Mouse (Mus musculus): ENCODE measurements around the gene Ddc. TPM values are rescaled to one million over a fixed set of nuclear protein-coding genes. Genes with fewer than 3 reads are reported as not detected.

Ddc gene
- 0.19 and 0.42 TPM in 2 replicates for polyA plus RNA-seq (2012; rRNA removed; ENCODE audit: low replicate concordance)

GRCm38 (mm10) chr11:11897645-11898357, at the start of gene Ddc:
TSS of gene Ddc (minus strand) at chr11:11898144.

GRCm38 (mm10) chr11:11808820-11809403, 89.0 kb downstream of the Ddc start, which contains the start of gene Fignl1:
TSS of gene Fignl1 (minus strand) at chr11:11808962.

Other genes with a start within 250 kb of the Ddc start
- gene Ikzf1, start 213.1 kb downstream of the Ddc start, polyA plus RNA-seq (2012; rRNA removed; ENCODE audit: low replicate concordance): 12.8 and 13.0 TPM in 2 replicates
- gene Fignl1, start 89.2 kb downstream of the Ddc start, polyA plus RNA-seq (2012; rRNA removed; ENCODE audit: low replicate concordance): 0.44 and 2.0 TPM in 2 replicates
- gene Grb10, start 140.5 kb upstream of the Ddc start, polyA plus RNA-seq (2012; rRNA removed; ENCODE audit: low replicate concordance): 54.7 and 80.4 TPM in 2 replicates